Mouse (Mus musculus): ENCODE results near the gene Tubgcp3.
"Not testable (repeated sequence)": the region's sequence is repeated elsewhere in the genome, so short reads cannot be mapped to it uniquely, and the experiment has no call there.

Gene Tubgcp3

DNA sequence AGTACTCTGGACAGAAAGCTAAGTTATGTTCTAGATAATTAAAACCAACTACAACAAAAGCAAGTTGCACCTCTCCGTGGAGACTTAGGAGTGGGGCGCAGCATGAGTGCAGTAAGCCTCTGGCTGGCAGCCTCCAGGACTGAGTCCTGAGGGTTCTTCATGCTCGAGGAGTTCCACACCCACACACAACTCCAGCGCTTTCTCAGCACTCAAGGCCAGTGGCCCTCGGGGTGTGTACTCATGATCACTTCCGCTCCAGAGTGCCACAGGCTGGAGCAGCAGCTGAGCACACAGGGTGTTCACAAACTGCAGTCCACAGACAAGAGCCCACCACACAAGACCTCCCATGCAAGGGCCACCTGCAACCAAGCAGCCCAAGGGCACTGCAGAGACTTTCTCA is 30.5 kb downstream of the Tubgcp3 start:
- DNase-seq (ENCODE audit: low spot score in 2 of 2), result no peak

DNA sequence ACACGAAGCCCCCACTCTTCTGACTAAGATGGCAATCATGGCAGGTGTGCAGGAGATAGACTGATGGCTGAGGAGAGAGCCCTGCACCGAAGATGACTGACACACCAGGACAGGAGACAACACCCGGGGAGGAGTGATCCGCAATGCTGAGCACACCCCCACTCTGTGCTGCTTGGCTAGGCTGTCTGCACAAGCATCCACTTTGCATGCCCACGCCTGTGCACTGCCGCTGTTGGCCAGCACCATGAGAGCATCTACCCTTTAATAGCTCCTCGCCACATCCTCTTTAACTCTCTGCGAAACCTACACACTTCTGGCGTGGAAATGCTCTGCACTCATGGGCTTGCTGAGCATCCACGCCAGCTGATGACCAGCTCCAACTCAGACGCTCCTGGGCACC is 33.6 kb downstream of the Tubgcp3 start:
- DNase-seq (ENCODE audit: low spot score in 2 of 2), result no peak

GRCm38 (mm10) chr8:12635366-12635765 is 36.7 kb downstream of the Tubgcp3 start:
- DNase-seq (ENCODE audit: low spot score in 2 of 2), result no peak

DNA sequence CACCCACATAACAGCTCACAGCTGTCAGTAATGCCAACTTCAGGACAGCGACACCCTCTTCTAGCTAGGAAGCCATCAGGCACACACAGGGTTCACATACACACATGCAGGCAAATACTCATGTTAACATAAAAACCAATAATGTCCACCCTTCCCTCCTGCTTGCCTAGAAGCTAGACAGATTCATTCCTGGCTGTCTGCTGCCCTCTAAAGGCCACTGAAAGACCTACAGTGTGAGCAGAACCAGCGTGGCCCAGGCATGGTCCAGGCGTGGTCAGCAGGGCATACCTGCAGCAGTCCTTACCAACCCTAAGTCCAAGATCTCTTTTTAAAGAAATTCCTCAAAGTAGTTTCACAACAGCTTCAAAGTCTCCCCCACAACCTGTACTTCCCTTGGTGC is 43.0 kb downstream of the Tubgcp3 start:
- peak in 1 of 2 experiments; percentile 10 for DNase-seq (ENCODE audit: low spot score in 2 of 2)

GRCm38 (mm10) chr8:12625890-12626289 is 46.2 kb downstream of the Tubgcp3 start:
- DNase-seq (ENCODE audit: low spot score in 2 of 2), result no peak

- no peak for DNase-seq (ENCODE audit: low spot score in 2 of 2)
Observed at GRCm38 (mm10) chr8:12621550-12622222, 50.4 kb downstream of the Tubgcp3 start.

- DNase-seq (ENCODE audit: low spot score in 2 of 2), result peak in 1 of 2 experiments; percentile 12
Observed at GRCm38 (mm10) chr8:12617369-12617768, 54.7 kb downstream of the Tubgcp3 start.

GRCm38 (mm10) chr8:12613201-12613600 is 58.8 kb downstream of the Tubgcp3 start:
- DNase-seq (ENCODE audit: low spot score in 2 of 2), result no peak

DNA sequence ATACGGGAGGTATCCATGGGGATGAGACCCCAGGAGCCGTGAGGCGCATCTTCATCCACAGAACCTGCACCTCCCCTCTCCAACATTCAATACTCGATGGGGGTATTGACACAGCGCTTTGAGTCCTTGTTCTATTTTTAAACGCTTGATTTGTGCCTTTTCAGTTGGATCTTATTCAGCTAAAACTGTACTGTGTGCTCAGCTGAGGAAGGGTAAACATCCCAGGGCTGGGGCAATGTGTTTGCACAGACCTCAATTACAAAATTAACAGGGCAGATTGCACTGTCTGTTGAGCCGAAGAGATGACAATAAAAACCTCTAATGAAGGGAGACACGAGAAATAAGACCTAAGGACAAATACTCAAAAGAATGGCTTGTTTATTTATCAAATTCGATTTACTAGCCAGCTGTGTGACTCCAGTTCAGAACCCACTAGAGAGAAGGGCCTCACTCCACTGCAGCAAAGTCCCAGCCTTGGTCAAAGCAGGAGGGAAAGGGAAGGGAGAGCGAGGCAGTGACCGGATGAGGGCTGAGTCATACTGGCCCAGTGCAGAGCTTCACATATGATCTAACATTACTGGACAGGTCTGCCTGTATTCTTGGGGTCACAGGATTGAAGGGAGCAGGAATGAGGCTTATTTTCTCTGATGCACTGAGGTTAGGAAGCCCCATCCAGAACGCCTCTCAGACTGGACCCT is 62.1 kb downstream of the Tubgcp3 start:
- DNase-seq (ENCODE audit: low spot score in 2 of 2), result no peak

DNA sequence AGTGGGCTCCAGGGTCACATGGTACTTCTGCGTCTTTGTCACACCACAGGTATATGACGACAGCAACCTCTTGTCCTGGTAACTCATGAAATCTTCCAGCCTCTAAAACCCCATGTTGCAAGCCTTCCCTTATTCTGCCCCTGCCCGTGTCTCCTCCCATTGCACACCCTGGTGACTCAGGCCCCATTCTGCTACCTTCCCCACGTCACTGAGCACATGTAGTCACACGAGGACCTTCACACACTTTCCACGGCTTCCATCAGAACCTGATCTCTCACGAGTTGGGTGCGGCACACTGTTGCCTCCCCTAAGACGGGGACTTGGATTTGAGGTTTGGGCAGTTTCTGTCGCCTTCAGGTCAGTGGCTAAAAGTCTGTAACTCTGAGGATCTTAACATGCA is 63.2 kb downstream of the Tubgcp3 start:
- no peak for DNase-seq (ENCODE audit: low spot score in 2 of 2)

DNA sequence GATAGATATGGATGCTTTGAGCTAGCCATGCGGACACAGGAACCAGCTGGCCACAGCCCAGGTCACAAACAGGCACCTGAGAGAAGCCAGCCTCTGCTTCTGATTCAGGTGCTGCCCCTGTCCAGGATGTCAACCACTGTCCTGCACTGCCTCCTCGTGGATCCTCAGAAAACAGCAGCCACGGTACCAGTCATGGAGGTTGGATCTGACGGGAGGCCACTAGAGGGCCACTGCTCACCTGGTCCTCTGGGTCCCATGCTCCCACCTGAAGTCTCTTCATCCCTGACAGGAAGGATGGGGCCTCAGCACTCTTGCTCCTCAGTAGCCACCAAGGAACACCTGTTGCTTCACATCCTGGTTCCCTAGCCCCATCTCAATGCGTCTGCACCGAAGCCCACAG is 64.8 kb downstream of the Tubgcp3 start:
- DNase-seq (ENCODE audit: low spot score in 2 of 2), result peak; percentile 12 to 47

DNA sequence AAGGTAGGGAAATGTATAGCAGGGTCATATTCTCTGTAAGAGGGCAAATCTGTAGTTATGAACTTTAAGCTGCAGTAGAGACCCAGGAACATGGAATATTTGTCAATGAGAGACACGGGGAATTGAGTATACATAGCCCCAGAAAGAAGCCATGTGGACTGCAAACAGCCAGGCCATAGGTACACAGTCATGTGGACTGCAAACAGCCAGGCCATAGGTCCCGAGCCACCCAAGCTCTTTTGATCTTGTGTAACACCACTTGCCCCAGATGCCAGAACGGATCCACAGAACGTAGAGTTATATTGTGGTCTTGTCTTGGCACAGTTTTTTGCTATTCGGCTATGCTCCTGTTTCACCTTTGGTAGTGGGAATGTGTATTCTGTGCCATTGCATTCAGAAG is 88.3 kb downstream of the Tubgcp3 start:
- no peak for DNase-seq (ENCODE audit: low spot score in 2 of 2)

GRCm38 (mm10) chr8:12579339-12579999 is 92.6 kb downstream of the Tubgcp3 start:
- DNase-seq (ENCODE audit: low spot score in 2 of 2), result not testable (repeated sequence)

DNA sequence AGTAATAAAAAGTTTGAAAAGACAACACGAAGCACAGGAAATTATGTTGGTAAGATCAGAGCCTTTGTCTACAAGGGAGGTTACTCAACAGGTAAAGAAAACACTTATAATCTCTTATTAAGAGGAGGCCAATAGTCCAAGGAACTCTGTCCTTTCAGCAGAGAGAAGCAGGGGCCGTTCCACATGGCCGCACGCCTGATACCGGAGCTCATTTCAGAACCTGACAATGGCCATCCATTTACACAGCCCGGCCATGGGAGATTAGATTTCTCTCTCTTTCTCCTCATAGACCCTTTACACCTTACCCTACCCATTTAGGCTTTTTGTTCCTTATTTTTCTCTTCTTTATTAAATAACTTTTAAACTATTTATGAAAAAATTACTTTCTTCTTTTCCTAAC is 95.3 kb downstream of the Tubgcp3 start:
- DNase-seq (ENCODE audit: low spot score in 2 of 2), result no peak

GRCm38 (mm10) chr8:12576003-12576402 is 96.0 kb downstream of the Tubgcp3 start:
- DNase-seq (ENCODE audit: low spot score in 2 of 2), result no peak

DNA sequence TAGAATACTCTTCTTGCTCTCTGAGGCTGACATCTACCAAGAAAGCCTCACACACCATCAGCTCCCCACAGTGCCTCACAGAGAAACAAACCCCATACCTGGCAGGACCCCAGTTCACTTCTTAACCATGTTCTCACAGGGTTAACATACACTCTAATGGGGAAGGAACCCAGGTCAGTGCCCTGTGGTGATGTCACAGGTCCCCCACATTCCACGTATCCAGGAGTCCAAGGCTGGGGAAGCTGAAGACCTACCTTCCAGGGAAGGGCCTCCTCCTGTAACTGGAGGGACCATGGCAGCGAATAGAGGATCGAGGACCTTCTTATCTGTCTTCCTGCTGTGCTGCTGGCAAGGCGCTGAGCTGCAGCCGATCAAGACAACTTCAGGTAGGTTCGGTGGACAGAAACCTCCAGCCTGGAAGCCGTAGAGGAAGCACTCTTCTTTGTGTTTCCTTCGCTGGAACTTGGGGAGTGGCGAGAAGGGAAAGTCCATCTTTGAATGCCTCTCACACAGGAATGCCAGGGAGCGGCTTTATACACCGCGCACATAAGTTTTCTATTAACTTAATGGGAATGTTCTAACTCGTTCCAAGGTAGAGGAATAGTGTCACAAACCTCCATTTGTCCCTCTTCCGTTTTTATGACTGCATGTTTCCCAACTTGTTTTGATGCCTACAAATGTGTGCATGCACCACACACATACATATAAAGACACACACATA is 99.1 kb downstream of the Tubgcp3 start, which contains the start of gene Spaca7:
Gene Spaca7 (plus strand): TSS at position 216 of the 721 bp plus-strand sequence.
- no peak for DNase-seq (ENCODE audit: low spot score in 2 of 2)

DNA sequence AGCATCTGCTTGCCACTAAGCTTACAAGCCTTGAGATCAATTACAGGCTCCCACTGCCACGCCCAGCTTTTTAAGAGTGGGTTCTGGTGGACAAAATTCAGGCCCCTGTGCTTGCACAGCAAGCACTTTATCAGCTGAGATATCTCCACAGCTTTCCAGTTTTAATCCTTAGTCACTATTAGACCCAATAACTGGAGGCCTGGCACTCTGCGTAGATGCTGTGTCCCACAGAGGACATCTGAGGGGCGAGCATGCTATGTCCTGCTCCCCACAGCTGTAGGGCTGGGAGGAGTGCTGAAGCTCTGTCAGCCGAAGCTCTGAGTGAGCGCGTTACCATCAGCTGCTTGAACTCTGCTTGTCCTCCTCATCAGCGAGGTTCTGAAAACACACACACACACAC is 105.5 kb downstream of the Tubgcp3 start:
- no peak for DNase-seq (ENCODE audit: low spot score in 2 of 2)

DNA sequence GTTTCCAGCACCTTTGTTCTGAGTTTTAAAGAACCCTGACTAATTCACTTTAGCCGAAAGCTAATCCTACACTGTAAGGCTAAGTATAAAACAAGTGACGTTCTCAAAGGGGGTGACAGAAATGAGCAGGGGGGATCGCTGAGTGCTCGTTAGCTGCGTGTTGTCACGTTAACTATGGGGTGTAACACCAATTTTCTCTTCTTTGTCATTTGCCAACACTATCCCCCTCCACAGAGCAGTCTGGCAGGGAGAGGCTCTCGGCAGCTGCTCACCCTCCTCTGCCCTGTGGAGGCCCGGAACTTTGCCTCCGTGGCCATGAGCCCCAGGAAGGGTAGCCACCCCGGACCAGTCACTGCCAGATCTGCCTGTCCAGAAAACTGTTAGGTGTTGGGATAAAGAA is 106.6 kb downstream of the Tubgcp3 start:
- DNase-seq (ENCODE audit: low spot score in 2 of 2), result no peak

- DNase-seq (ENCODE audit: low spot score in 2 of 2), result no peak
Observed at GRCm38 (mm10) chr8:12564307-12564706, 107.7 kb downstream of the Tubgcp3 start.

Data from heart, adult 9 months (tissue).